Mouse (Mus musculus): ENCODE results near the gene Gm26602.

GRCm38 (mm10) chr10:79932736-79933135, 22.1 kb downstream of the Gm26602 start:
- TF ChIP-seq CTCF (IDR thresholded peaks at IDR 0.05; ENCODE audit: borderline replicate concordance, control insufficient read depth, extremely low read depth, insufficient read depth, low read length, poor library complexity) (no peak), POLR2A (IDR thresholded peaks at IDR 0.05; ENCODE audit: control insufficient read depth, extremely low read depth, insufficient read depth, low read length, poor library complexity) (no peak)
